Mouse (Mus musculus) heart, postnatal 0 days (tissue): Measurements from ENCODE around the gene Specc1. TPM values are rescaled to one million over a fixed set of nuclear protein-coding genes. Genes with fewer than 3 reads are reported as not detected.

ENCODE experiments used
- ATAC-seq: fragments of 200-750 bp; cut with Nextera tagmentation; 2 replicates; pipeline ENCODE4 v1.8.0; 2017; ENCODE audit warnings: low read depth, moderate number of reproducible peaks, moderate library complexity; ENCODE audit not compliant: insufficient read depth
- DNase-seq: peaks from one replicate; pipeline ENCODE4 v3.0.0-alpha.2; 2016; ENCODE audit warnings: low spot score
- H3K27ac ChIP-seq: fragments of 300-500 bp; sonication (generic); 2 replicates; pipeline ENCODE4 v1.5.1; 2014; ENCODE audit warnings: low read depth, mild to moderate bottlenecking
- H3K27me3 ChIP-seq: fragments of 300-500 bp; sonication (generic); 2 replicates; pipeline ENCODE4 v1.6.1; 2014; ENCODE audit warnings: low read length, mixed read lengths; ENCODE audit not compliant: control insufficient read depth, insufficient read depth
- H3K36me3 ChIP-seq: fragments of 300-500 bp; sonication (generic); replicated peaks from 2 replicates; pipeline ENCODE4 v1.6.1; 2014; ENCODE audit warnings: low read length, mixed read lengths; ENCODE audit not compliant: control insufficient read depth, insufficient read depth
- H3K4me1 ChIP-seq: fragments of 300-500 bp; sonication (generic); 2 replicates; pipeline ENCODE4 v1.6.1; 2014; ENCODE audit warnings: antibody characterized with exemption; ENCODE audit not compliant: control insufficient read depth, insufficient read depth
- H3K4me2 ChIP-seq: fragments of 300-500 bp; sonication (generic); 2 replicates; pipeline ENCODE4 v1.6.1; 2014; ENCODE audit warnings: low read depth, mild to moderate bottlenecking, low read length, moderate library complexity
- H3K4me3 ChIP-seq: fragments of 300-500 bp; sonication (generic); 2 replicates; pipeline ENCODE4 v1.5.1; 2014; ENCODE audit warnings: low read depth, low read length
- H3K9ac ChIP-seq: fragments of 300-500 bp; sonication (generic); replicated peaks from 2 replicates; pipeline ENCODE4 v1.6.1; 2014; ENCODE audit warnings: low read depth, low read length, mixed read lengths
- H3K9me3 ChIP-seq: fragments of 300-500 bp; sonication (generic); replicated peaks from 2 replicates; pipeline ENCODE4 v1.6.1; 2016; ENCODE audit warnings: low read length; ENCODE audit not compliant: control insufficient read depth
- CTCF ChIP-seq: IDR thresholded peaks from 2 replicates; pipeline ENCODE4 v1.5.1; 2016; ENCODE audit warnings: antibody characterized with exemption, control low read depth, low read depth
- EP300 ChIP-seq: IDR thresholded peaks from 2 replicates; pipeline ENCODE4 v1.6.1; 2016; ENCODE audit warnings: antibody characterized with exemption, low read depth
- WGBS: fragments of 180-500 bp; shearing (Covaris S2); extraction: QIAGEN DNeasy Blood & Tissue Kit; methylation state at CpG from one replicate; pipeline ENCODE4 v1.1.7; 2014; 5-methylcytosine and 5-hydroxymethylcytosine counted together
- polyA plus RNA-seq: library from polyadenylated mRNA; unstranded; fragments of >200 nt; fragmentation: Nextera tagmentation; extraction: Ambion mirVana; gene quantifications from 2 replicates; pipeline ENCODE4 v1.2.1, GENCODE M21; 2015
- total RNA-seq: library from RNA; depleted of rRNA; stranded (reverse); fragments of >200 nt; gene quantifications from 2 replicates; pipeline ENCODE4 v1.2.3, GENCODE M21; 2014; ENCODE audit warnings: low replicate concordance

The Specc1 gene
- total and polyA plus RNA-seq, 2 experiments from 2014 or later, result 5.2 to 8.4 TPM

DNA sequence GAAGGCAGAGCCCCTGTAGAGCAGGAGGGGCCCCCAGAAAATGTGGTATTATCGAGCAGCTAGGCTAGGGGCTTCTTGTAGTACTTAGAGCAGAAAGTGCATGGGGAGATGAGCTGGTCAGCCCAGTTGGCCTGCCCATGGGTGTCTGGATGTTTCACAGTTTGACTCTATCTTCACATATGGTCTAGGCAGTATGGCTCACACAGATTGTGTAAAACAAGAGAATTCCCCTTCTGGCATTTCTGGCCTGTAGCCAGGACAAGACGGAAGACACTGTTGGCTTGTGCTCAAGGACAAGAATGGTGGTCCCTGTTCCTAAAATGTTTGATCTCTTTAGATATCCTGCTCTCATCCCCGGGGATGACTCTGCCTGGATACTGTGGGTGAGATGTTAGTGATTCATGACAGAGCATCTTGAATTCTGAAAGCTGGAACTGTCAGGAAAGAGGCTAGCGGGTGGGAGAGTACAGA is 69.8 kb downstream of the Specc1 start:
- H3K9ac ChIP-seq, result no peak overlapping the region
- DNase-seq, result no peak
- H3K9me3 ChIP-seq, result no peaks in the 10 kb centered on the region
- H3K27ac ChIP-seq, result no peak overlapping the region
- peaks cover 2% of the 10 kb centered on the region; the same call in 1 of the 2 replicates for H3K4me1 ChIP-seq
- WGBS, result 57% methylated on average over 4 of the region's 4 CpGs
- no peak for TF ChIP-seq EP300
- no peak for TF ChIP-seq CTCF
- H3K36me3 ChIP-seq, result no peaks in the 10 kb centered on the region
- no peaks in the 10 kb centered on the region for H3K27me3 ChIP-seq
- H3K4me2 ChIP-seq, result no peak overlapping the region
- no peak overlapping the region for H3K4me3 ChIP-seq
- no peak for ATAC-seq

DNA sequence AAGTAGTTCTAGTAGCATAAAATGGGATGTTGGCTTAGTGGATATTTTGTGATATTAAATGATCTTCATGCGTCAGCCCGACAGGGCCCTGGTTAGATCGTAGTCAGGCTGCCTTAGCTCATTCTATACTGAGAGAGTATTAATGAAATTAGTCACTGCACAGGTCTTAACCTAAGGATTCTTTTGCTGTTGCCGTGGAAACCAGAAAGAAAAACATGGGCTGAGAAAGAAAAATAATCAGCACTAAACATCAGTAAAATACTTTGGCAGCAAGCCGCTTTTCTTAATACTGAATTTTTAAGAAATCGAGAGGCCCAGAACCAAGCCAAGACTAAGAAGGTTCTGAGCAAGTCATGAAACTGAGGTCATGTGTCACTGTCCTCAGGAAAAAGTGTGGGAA is 70.7 kb downstream of the Specc1 start:
- Histone ChIP-seq H3K4me3 (no peak overlapping the region), H3K4me2 (no peak overlapping the region), H3K27ac (no peak overlapping the region), H3K27me3 (no peaks in the 10 kb centered on the region), H3K9ac (no peak overlapping the region), H3K9me3 (no peaks in the 10 kb centered on the region), H3K4me1 (peaks cover 2% of the 10 kb centered on the region; the same call in 1 of the 2 replicates), H3K36me3 (no peaks in the 10 kb centered on the region)
- 80% methylated on average over 6 of the region's 6 CpGs for WGBS
- no peak for TF ChIP-seq EP300
- no peak for TF ChIP-seq CTCF
- no peak for ATAC-seq
- DNase-seq, result no peak

DNA sequence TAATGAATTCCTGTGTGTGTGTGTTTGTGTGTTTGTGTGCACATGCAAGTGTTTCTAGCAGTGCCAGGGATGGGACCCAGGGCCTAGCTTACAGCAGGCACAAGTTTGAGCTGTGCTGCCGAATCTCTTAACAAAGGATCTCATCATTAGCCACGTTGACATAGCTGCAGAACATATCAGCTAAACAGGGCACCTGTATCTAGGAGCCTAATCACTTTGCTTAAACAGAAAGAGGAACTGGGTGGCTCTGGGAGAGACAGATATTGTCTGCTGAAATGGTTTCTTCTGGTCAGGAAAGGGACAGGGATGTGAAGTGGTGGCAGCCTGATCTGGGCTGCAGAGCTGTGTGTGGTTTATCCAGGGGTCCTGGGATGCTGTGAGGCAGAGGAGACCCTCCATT is 71.1 kb downstream of the Specc1 start:
- no peak overlapping the region for H3K9ac ChIP-seq
- no peak for DNase-seq
- WGBS, result 57% methylated on average over 2 of the region's 2 CpGs

DNA sequence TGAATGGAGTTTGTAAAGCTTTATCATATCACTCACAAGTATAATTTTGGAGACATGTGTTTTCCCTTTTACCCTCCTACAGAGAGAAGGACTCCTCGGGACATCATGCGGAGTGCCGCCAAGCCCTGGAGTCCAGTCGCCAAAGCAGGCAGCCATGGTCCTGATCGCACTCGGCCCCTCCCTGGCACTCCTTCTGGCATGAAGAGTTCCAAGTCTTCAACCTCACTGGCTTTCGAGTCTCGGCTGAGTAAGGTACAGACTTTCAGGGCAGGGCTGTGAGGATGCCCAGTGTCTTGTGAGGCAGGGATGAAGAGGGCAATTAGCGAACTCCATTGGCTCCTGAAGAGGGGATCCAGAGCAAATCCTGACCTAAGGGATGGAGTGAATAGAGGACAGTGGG is 72.6 kb downstream of the Specc1 start:
- H3K4me2 ChIP-seq, result no peak overlapping the region
- H3K4me3 ChIP-seq, result no peak overlapping the region
- H3K4me1 ChIP-seq, result peaks cover 2% of the 10 kb centered on the region; the same call in 1 of the 2 replicates
- no peak overlapping the region for H3K9ac ChIP-seq
- ATAC-seq (no peak), DNase-seq (no peak)
- WGBS, result 84% methylated on average over 9 of the region's 9 CpGs
- no peaks in the 10 kb centered on the region for H3K9me3 ChIP-seq
- H3K27me3 ChIP-seq, result no peaks in the 10 kb centered on the region
- TF ChIP-seq CTCF, result no peak
- no peak for TF ChIP-seq EP300
- H3K36me3 ChIP-seq, result no peaks in the 10 kb centered on the region
- no peak overlapping the region for H3K27ac ChIP-seq

More for the DNA sequence above, 71.1 kb downstream of the Specc1 start:
- no peak overlapping the region for H3K4me3 ChIP-seq
- H3K27ac ChIP-seq, result no peak overlapping the region
- H3K9me3 ChIP-seq, result no peaks in the 10 kb centered on the region
- TF ChIP-seq EP300 (no peak), CTCF (no peak)
- H3K27me3 ChIP-seq, result no peaks in the 10 kb centered on the region
- H3K4me1 ChIP-seq, result peaks cover 2% of the 10 kb centered on the region; the same call in 1 of the 2 replicates
- H3K36me3 ChIP-seq, result no peaks in the 10 kb centered on the region
- H3K4me2 ChIP-seq, result no peak overlapping the region
- ATAC-seq, result no peak

GRCm38 (mm10) chr11:62034564-62034963 is 78.0 kb downstream of the Specc1 start:
- DNase-seq (no peak), ATAC-seq (no peak)
- no peaks in the 10 kb centered on the region for H3K4me1 ChIP-seq
- H3K9ac ChIP-seq, result no peak overlapping the region
- no peaks in the 10 kb centered on the region for H3K27me3 ChIP-seq
- no peaks in the 10 kb centered on the region for H3K36me3 ChIP-seq
- WGBS, result 63% methylated on average over 6 of the region's 6 CpGs
- no peaks in the 10 kb centered on the region for H3K9me3 ChIP-seq
- no peak overlapping the region for H3K4me2 ChIP-seq
- no peak overlapping the region for H3K27ac ChIP-seq
- TF ChIP-seq EP300 (no peak), CTCF (no peak)
- H3K4me3 ChIP-seq, result no peak overlapping the region

DNA sequence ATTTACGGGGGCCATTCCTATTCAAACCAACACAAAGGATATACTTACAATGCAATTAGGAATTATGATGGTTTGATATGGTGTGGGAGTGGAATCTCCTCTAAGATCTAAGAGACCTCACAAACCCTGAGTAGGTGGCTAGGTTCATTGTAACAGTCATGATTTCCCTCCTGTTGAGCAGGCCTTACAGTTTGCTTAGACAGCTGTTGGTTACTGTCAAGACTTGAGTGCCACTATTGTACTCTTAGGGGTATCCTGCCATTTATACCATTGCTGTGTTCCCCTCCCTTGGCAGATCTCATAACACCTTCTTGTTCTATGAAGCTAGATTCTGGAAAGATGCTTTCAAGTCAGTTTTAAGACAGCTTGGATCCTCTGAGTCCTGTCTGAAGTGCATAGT is 78.7 kb downstream of the Specc1 start:
- Histone ChIP-seq H3K9ac (no peak overlapping the region), H3K4me2 (no peak overlapping the region), H3K4me1 (no peaks in the 10 kb centered on the region)

More for the DNA sequence above, 78.7 kb downstream of the Specc1 start:
- no peak overlapping the region for H3K4me3 ChIP-seq
- H3K27ac ChIP-seq, result no peak overlapping the region
- H3K36me3 ChIP-seq, result no peaks in the 10 kb centered on the region
- WGBS, result 87% methylated on average over 1 of the region's 1 CpGs
- DNase-seq (no peak), ATAC-seq (no peak)
- no peaks in the 10 kb centered on the region for H3K27me3 ChIP-seq
- no peaks in the 10 kb centered on the region for H3K9me3 ChIP-seq
- no peak for TF ChIP-seq EP300
- no peak for TF ChIP-seq CTCF
